12 mouse cellular contexts compared by ENCODE assay signal in the genomic region with DNA sequence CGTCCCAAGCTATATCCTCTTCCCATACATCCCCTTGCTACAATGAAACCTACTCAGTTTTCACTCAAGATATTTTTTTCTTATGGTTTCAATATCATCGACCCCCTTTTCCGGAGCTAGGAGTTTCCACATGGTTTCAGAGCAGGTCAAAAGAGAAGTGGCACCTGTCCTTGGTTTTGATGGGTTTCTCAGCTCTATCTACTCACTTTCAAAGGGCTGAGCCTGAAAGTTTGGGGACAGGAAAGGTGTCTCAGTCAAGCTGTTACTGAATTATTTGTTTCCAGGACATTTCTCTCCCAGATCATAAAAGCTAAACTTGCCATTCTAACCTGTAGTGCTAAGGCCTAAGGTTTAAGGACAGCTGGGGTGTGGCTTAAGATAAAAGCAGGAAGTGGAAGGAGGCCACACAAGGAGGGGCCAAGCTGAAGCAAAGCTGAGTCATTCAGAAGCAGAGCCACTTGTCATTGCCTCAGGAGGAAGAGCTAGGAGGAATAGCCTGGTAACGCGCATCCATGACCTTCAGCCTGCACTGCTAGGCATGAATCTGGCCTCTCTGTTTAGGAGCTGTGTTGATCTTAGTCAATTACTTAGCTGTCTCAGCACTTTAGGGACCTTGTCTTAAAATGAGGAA. TPM values are rescaled to one million over a fixed set of nuclear protein-coding genes. Genes with fewer than 3 reads are reported as not detected.
DNase-seq lines count a peak whose midpoint lies in the region; ATAC-seq and TF ChIP-seq lines count a peak whose summit lies in the region.
"Had no signal": no experiment of that assay in that cellular context is flagged by ENCODE, and none has a peak within 500 bp of the region (broad histone marks: within the 10 kb centered on the region; RNA-seq: fewer than 3 reads in every experiment).

No protein-coding gene starts in this region.

- no peak overlapping the region for H3K4me2 ChIP-seq in liver, embryonic 15.5 days
- no peak overlapping the region for H3K4me2 ChIP-seq in stomach, embryonic 16.5 days (ENCODE audit: low read depth, low read length)

- H3K4me1 ChIP-seq in lung, adult 2 months (ENCODE audit: control insufficient read depth, insufficient read depth, low read length), result no peaks in the 10 kb centered on the region
- no peaks in the 10 kb centered on the region for H3K4me1 ChIP-seq in liver, embryonic 15.5 days (replicated peaks)
- no peaks in the 10 kb centered on the region for H3K4me1 ChIP-seq in stomach, embryonic 16.5 days (ENCODE audit: control insufficient read depth, insufficient read depth, low read length)

- no peak for TF ChIP-seq CTCF in lung, adult 2 months (IDR thresholded peaks at IDR 0.05; ENCODE audit: insufficient read depth, low read length)

- H3K4me3 ChIP-seq in lung, adult 2 months (replicated peaks; ENCODE audit: extremely low read depth, low read depth, low read length), result no peak overlapping the region
- no peak overlapping the region for H3K4me3 ChIP-seq in liver, embryonic 15.5 days (replicated peaks)
- no peak overlapping the region for H3K4me3 ChIP-seq in stomach, embryonic 16.5 days (replicated peaks; ENCODE audit: low read length)
- H3K4me3 ChIP-seq: myocyte had no signal

- no peaks in the 10 kb centered on the region for H3K9me3 ChIP-seq in liver, embryonic 15.5 days (replicated peaks)
- H3K9me3 ChIP-seq in stomach, embryonic 16.5 days (replicated peaks; ENCODE audit: control insufficient read depth, low read length), result no peaks in the 10 kb centered on the region

- peak; percentile 24 to 26 for DNase-seq in lung, adult 18-20 months
- no peak for DNase-seq in lung, adult 2 months
- DNase-seq in c-Kit-positive CD71-positive TER-119-positive erythroid progenitor cells, embryonic 14.5 days (ENCODE audit: low spot score), result peak; percentile 14
- DNase-seq in left cerebral cortex, adult 8-10 months (ENCODE audit: low spot score in 2 of 2), result no peak
- DNase-seq in right cerebral cortex, adult 2 months (ENCODE audit: low spot score in 2 of 2), result no peak
- no peak for DNase-seq in urinary bladder, adult 2 months (ENCODE audit: low spot score)
- DNase-seq: cerebellum, adult 18-20 months; gastrocnemius, postnatal 36 days had no signal

- 71% methylated on average over 5 of the region's 5 CpGs for WGBS in lung, adult 2 months
- 39% methylated on average over 5 of the region's 5 CpGs for WGBS in liver, embryonic 15.5 days (ENCODE audit: insufficient replicate concordance)
- WGBS in stomach, embryonic 16.5 days, result 79% methylated on average over 5 of the region's 5 CpGs

- no peaks in the 10 kb centered on the region for H3K36me3 ChIP-seq in liver, embryonic 15.5 days (replicated peaks)
- H3K36me3 ChIP-seq in stomach, embryonic 16.5 days (ENCODE audit: control insufficient read depth, insufficient read depth, low read length), result no peaks in the 10 kb centered on the region

- H3K9ac ChIP-seq in liver, embryonic 15.5 days, result no peak overlapping the region
- H3K9ac ChIP-seq in stomach, embryonic 16.5 days (ENCODE audit: low read length), result no peak overlapping the region

- H3K27ac ChIP-seq in liver, embryonic 15.5 days (replicated peaks), result no peak overlapping the region
- no peak overlapping the region for H3K27ac ChIP-seq in stomach, embryonic 16.5 days (ENCODE audit: low read length)

- peak; percentile 49; the same call in 1 of the 2 replicates for ATAC-seq in liver, embryonic 15.5 days (ENCODE audit: insufficient read depth)
- 0 out of 2 replicates have a peak, but pooled peaks have one; percentile 44 for ATAC-seq in stomach, embryonic 16.5 days (ENCODE audit: insufficient read depth, low FRiP score)
- ATAC-seq: hindbrain, embryonic 16.5 days had no signal

- no peaks in the 10 kb centered on the region for H3K27me3 ChIP-seq in liver, embryonic 15.5 days
- no peaks in the 10 kb centered on the region for H3K27me3 ChIP-seq in stomach, embryonic 16.5 days (ENCODE audit: control insufficient read depth, insufficient read depth, low read length)

- no peak for TF ChIP-seq POLR2A in lung, adult 2 months (IDR thresholded peaks at IDR 0.05; ENCODE audit: borderline replicate concordance, extremely low read depth, low read depth, low read length)

RNA-seq across cellular contexts. Expression of gene Cd86, which starts 39.2 kb away (rescaled TPM):
- 1.8 and 2.8 TPM in 2 replicates for polyA plus RNA-seq in lung, adult 2 months (2012; rRNA removed)
- polyA plus RNA-seq in liver, embryonic 15.5 days (2015; fragmentation: Nextera tagmentation; extraction: Ambion mirVana), result 7.8 and 9.4 TPM in 2 replicates
- 3.3 and 4.3 TPM in 2 replicates for polyA plus RNA-seq in stomach, embryonic 16.5 days (2015; fragmentation: Nextera tagmentation; extraction: Ambion mirVana)
- total RNA-seq in left cerebral cortex, adult 8-10 months (2022), result 1 to 10 TPM in 3 of 4 experiments, under 1 TPM in 1; 0.74 to 3.8 (median 2.3) TPM
- 3.9 and 5.1 TPM in 2 replicates for polyA plus RNA-seq in urinary bladder, adult 2 months (2012; rRNA removed)
- polyA plus RNA-seq: myocyte had no signal

Comparison
In these comparisons a context has a peak if more than half of its experiments do, and no peak if none do; other contexts are left out.
1. DNase-seq: peak in lung, adult 18-20 months (2 of 2) and c-Kit-positive CD71-positive TER-119-positive erythroid progenitor cells, embryonic 14.5 days (single experiment); none in lung, adult 2 months (single experiment), left cerebral cortex, adult 8-10 months (0 of 2), right cerebral cortex, adult 2 months (0 of 2) and urinary bladder, adult 2 months (single experiment).